Mouse (Mus musculus) v-Abl transformed pro-B cells (cell line): ENCODE measurements around the gene Armc7.
"Not testable (repeated sequence)": the region's sequence is repeated elsewhere in the genome, so short reads cannot be mapped to it uniquely, and the experiment has no call there.

Experiments used
- in situ Hi-C, 2 experiments: fragments of 400-800 bp; cut with MboI; formaldehyde crosslinking; loops; one replicate each; pipeline ENCODE4 v1.15.1; 2025; ENCODE audit not compliant: unreplicated experiment in 2 of 2

Gene Armc7

GRCm38 (mm10) chr11:115453306-115453705, 22.2 kb upstream of the Armc7 start:
- in situ Hi-C loops: no loop called here

GRCm38 (mm10) chr11:115454822-115455221, 20.6 kb upstream of the Armc7 start:
- in situ Hi-C loops: not testable (repeated sequence)

- in situ Hi-C loops: no loop called here
Observed at GRCm38 (mm10) chr11:115455619-115456018, 19.8 kb upstream of the Armc7 start.

- in situ Hi-C loops: no loop called here
Observed at GRCm38 (mm10) chr11:115456182-115456581, 19.3 kb upstream of the Armc7 start.

GRCm38 (mm10) chr11:115457405-115457804, 18.1 kb upstream of the Armc7 start:
- in situ Hi-C loops: no loop called here

- in situ Hi-C loops: no loop called here
Observed at GRCm38 (mm10) chr11:115460976-115461375, 14.5 kb upstream of the Armc7 start.

- in situ Hi-C loops: no loop called here
Observed at GRCm38 (mm10) chr11:115461846-115462242, 13.6 kb upstream of the Armc7 start.

- in situ Hi-C loops: no loop called here
Observed at GRCm38 (mm10) chr11:115462243-115462891, 13.1 kb upstream of the Armc7 start, which contains the start of gene Slc16a5. Gene Slc16a5 (plus strand): TSS chr11:115462474.

- in situ Hi-C loops: no loop called here
Observed at GRCm38 (mm10) chr11:115463397-115463796, 12.1 kb upstream of the Armc7 start.

GRCm38 (mm10) chr11:115464851-115465250, 10.6 kb upstream of the Armc7 start:
- in situ Hi-C loops: no loop called here

GRCm38 (mm10) chr11:115467217-115467618, 8.2 kb upstream of the Armc7 start:
- in situ Hi-C loops: no loop called here

GRCm38 (mm10) chr11:115472183-115472582, 3.3 kb upstream of the Armc7 start:
- in situ Hi-C loops: loop anchor here (5.0 to 10.0 kb wide), 5 partner anchors 40 to 307 kb away; partner anchors contain the start of gene Slc9a3r1 (in 1 of the 2)

- in situ Hi-C loops: loop anchor here (5.0 to 10.0 kb wide), 5 partner anchors 41 to 309 kb away; partner anchors contain the start of gene Slc9a3r1 (in 1 of the 2)
Observed at GRCm38 (mm10) chr11:115473626-115474275, 1.7 kb upstream of the Armc7 start.

- in situ Hi-C loops: loop anchor here in 1 of 2 experiments (10.0 kb wide), 1 partner anchor 311 kb away; the partner anchor contains the start of gene Slc9a3r1
Observed at GRCm38 (mm10) chr11:115475758-115476237, 331 bp downstream of the Armc7 start.

- in situ Hi-C loops: loop anchor here in 1 of 2 experiments (10.0 kb wide), 1 partner anchor 312 kb away; the partner anchor contains the start of gene Slc9a3r1
Observed at GRCm38 (mm10) chr11:115476630-115477029, 1.2 kb downstream of the Armc7 start.

GRCm38 (mm10) chr11:115477388-115477787, 1.9 kb downstream of the Armc7 start:
- in situ Hi-C loops: loop anchor here in 1 of 2 experiments (10.0 kb wide), 1 partner anchor 313 kb away; the partner anchor contains the start of gene Slc9a3r1

GRCm38 (mm10) chr11:115478296-115478938, 3.0 kb downstream of the Armc7 start:
- in situ Hi-C loops: loop anchor here in 1 of 2 experiments (10.0 kb wide), 1 partner anchor 314 kb away; the partner anchor contains the start of gene Slc9a3r1

- in situ Hi-C loops: loop anchor here (5.0 to 10.0 kb wide), 4 partner anchors 53 to 331 kb away; partner anchors contain the start of genes Caskin2 (in 2 of the 2), Tsen54 (in 2 of the 2), Mif4gd (in 1 of the 2) and Sumo2 (in 1 of the 2)
Observed at GRCm38 (mm10) chr11:115481553-115482259, 6.2 kb downstream of the Armc7 start.

- in situ Hi-C loops: loop anchor here (5.0 to 10.0 kb wide), 4 partner anchors 52 to 329 kb away; partner anchors contain the start of genes Caskin2 (in 2 of the 2), Tsen54 (in 2 of the 2), Mif4gd (in 1 of the 2) and Sumo2 (in 1 of the 2)
Observed at GRCm38 (mm10) chr11:115483278-115483677, 7.8 kb downstream of the Armc7 start.

GRCm38 (mm10) chr11:115483726-115484125, 8.3 kb downstream of the Armc7 start:
- in situ Hi-C loops: loop anchor here (5.0 to 10.0 kb wide), 4 partner anchors 51 to 329 kb away; partner anchors contain the start of genes Caskin2 (in 2 of the 2), Tsen54 (in 2 of the 2), Mif4gd (in 1 of the 2) and Sumo2 (in 1 of the 2)
